Mouse (Mus musculus): ENCODE results near the gene Zfp609. TPM values are rescaled to one million over a fixed set of nuclear protein-coding genes. Genes with fewer than 3 reads are reported as not detected.
"Not testable (repeated sequence)": the region's sequence is repeated elsewhere in the genome, so short reads cannot be mapped to it uniquely, and the experiment has no call there.

Gene Zfp609
- polyA plus RNA-seq, 1 experiment from 2014 or later = 4.5 TPM

DNA sequence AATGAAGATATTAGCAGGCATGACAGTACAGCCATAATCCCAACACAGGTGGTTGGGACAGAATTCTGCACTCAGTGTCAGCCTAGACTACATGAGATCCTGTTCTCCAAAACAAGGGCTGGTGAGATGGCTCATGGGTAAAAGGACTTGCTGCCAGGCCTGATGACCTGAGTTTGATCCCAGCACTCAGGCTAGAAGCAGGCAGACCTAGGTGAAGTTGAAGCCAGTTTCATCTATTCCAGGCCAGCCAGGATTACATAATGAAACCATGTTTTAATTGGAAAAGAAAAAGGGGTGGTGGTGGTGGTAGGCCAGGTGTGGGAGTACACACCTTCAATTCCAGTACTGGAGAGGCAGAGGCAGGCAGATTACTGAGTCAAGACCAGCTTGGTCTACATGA lies 129.4 kb downstream of the Zfp609 start:
- H3K9ac ChIP-seq (ENCODE audit: low read length) = no peak overlapping the region
- ATAC-seq (ENCODE audit: low read depth) = no peak
- H3K4me1 ChIP-seq (replicated peaks; ENCODE audit: control insufficient read depth, insufficient read depth, low read length) = peaks cover 10% of the 10 kb centered on the region
- no peaks in the 10 kb centered on the region for H3K27me3 ChIP-seq (ENCODE audit: control insufficient read depth, insufficient read depth, low read depth, low read length)
- peaks cover 35% of the 10 kb centered on the region for H3K36me3 ChIP-seq (ENCODE audit: control insufficient read depth, insufficient read depth, low read length)
- no peak overlapping the region for H3K4me3 ChIP-seq (ENCODE audit: low read length)
- no peaks in the 10 kb centered on the region for H3K9me3 ChIP-seq (ENCODE audit: control insufficient read depth, low read length)
- H3K4me2 ChIP-seq (ENCODE audit: low read depth, low read length) = no peak overlapping the region
- H3K27ac ChIP-seq (ENCODE audit: low read length) = no peak overlapping the region

DNA sequence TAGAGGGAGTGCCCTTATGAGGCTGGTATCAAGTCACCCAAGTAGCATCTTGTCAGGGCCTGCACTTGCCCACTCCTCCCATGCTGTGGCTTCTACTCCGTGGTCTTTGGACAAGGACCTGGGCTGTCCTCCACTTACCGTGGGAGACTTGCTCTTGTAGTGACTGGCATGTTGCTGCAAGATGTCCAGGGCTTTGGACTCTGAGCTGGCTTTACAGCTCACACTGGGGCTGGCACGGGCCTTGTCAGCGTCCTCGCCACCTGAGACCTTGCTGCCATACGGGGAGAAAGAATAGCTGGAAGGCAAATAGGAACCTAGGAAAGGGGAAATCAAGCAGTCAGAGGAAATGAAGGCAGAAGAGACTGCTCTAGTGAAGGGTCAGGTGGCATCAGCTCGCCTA lies 130.0 kb downstream of the Zfp609 start:
- 82% methylated on average over 7 of the region's 7 CpGs for WGBS
- Histone ChIP-seq H3K9ac (ENCODE audit: low read length) (no peak overlapping the region), H3K36me3 (ENCODE audit: control insufficient read depth, insufficient read depth, low read length) (peaks cover 32% of the 10 kb centered on the region), H3K4me3 (ENCODE audit: low read length) (no peak overlapping the region), H3K27ac (ENCODE audit: low read length) (no peak overlapping the region), H3K27me3 (ENCODE audit: control insufficient read depth, insufficient read depth, low read depth, low read length) (no peaks in the 10 kb centered on the region), H3K4me1 (replicated peaks; ENCODE audit: control insufficient read depth, insufficient read depth, low read length) (peaks cover 10% of the 10 kb centered on the region), H3K9me3 (ENCODE audit: control insufficient read depth, low read length) (no peaks in the 10 kb centered on the region), H3K4me2 (ENCODE audit: low read depth, low read length) (no peak overlapping the region)
- no peak for ATAC-seq (ENCODE audit: low read depth)

DNA sequence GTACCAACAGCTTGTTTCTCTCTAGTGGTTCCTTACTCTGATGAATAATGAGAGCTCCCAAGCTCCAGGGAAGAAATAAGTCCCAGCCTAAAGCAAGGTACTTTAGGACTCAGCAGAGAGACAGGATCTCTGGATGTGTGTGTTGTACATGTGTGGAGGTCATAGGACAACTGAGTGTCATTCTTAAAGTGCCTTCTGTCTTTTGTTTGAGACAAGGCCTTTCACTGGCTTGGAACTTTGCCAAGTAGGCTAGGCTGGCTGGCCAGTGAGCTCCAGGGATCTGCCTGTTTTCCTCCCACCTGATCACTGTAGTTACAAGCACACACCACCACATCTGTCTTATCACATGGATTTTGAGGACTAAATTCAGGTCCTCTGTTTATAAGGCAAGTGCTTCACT lies 131.0 kb downstream of the Zfp609 start:
- H3K9me3 ChIP-seq (ENCODE audit: control insufficient read depth, low read length) = no peaks in the 10 kb centered on the region
- H3K27ac ChIP-seq (ENCODE audit: low read length) = peak overlapping the region; percentile 71
- no peak overlapping the region for H3K4me2 ChIP-seq (ENCODE audit: low read depth, low read length)
- H3K27me3 ChIP-seq (ENCODE audit: control insufficient read depth, insufficient read depth, low read depth, low read length) = no peaks in the 10 kb centered on the region
- H3K36me3 ChIP-seq (ENCODE audit: control insufficient read depth, insufficient read depth, low read length) = peaks cover 28% of the 10 kb centered on the region
- no peak overlapping the region for H3K4me3 ChIP-seq (ENCODE audit: low read length)
- H3K9ac ChIP-seq (ENCODE audit: low read length) = no peak overlapping the region
- H3K4me1 ChIP-seq (replicated peaks; ENCODE audit: control insufficient read depth, insufficient read depth, low read length) = peaks cover 10% of the 10 kb centered on the region
- peak; percentile 30; the same call in 1 of the 2 replicates for ATAC-seq (ENCODE audit: low read depth)

DNA sequence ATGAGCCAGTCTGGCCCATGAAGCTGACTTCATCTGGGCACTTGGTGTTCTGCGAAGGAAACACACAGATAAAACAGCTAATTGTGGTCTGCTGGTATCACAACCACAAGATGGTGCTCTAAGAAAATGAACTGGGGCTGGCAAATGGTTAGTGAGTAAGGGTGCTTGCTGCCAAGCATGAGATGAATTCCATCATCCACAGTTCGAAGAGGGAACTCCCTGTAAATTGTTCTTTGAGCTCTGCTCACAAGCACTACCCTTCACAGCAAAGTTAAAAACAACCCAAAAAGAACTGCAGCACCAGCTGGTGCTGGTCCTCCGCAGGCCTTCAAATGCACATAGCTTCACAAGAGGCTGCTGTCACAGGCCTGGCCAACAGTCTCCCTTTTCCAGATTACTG lies 131.7 kb downstream of the Zfp609 start:
- Histone ChIP-seq H3K4me2 (ENCODE audit: low read depth, low read length) (no peak overlapping the region), H3K27ac (ENCODE audit: low read length) (peak overlapping the region; percentile 71), H3K4me1 (replicated peaks; ENCODE audit: control insufficient read depth, insufficient read depth, low read length) (peaks cover 10% of the 10 kb centered on the region), H3K9ac (ENCODE audit: low read length) (no peak overlapping the region), H3K27me3 (ENCODE audit: control insufficient read depth, insufficient read depth, low read depth, low read length) (no peaks in the 10 kb centered on the region), H3K4me3 (ENCODE audit: low read length) (no peak overlapping the region), H3K36me3 (ENCODE audit: control insufficient read depth, insufficient read depth, low read length) (peaks cover 28% of the 10 kb centered on the region), H3K9me3 (ENCODE audit: control insufficient read depth, low read length) (no peaks in the 10 kb centered on the region)
- ATAC-seq (ENCODE audit: low read depth) = peak; percentile 87
- 54% methylated on average over 3 of the region's 3 CpGs for WGBS

DNA sequence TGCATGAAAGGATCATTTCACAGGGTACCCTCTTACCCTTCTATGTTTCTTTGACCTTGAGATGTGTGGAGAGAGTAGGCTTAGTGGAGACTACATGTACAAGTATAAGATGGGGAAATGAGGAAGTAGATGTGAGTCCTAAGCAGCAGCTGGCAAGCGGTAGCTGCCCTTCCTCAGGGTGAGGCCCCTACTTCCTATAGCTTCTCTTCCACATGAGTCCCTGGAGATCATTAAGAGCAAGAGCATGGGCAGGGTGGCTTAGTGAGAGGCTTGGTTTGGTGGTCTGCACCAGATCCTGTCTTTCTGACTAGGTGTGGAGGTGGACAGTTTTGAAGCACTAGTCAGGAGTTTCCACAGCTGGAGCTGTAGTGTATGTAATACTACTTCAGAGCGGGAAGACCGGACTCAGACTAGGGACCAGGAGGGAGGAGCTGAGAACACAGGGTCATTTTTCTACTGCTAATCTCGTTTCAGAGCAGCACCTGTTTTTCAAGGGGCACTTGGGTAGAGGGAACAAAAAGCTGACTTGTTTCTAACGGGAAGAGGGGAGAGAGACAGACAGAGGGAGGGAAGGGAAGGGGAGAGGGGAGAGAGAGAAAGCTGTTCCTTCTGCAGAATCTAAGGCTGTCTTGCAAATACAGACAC lies 134.3 kb downstream of the Zfp609 start:
- 31% methylated on average over 5 of the region's 5 CpGs for WGBS
- H3K4me3 ChIP-seq (ENCODE audit: low read length) = no peak overlapping the region
- H3K9me3 ChIP-seq (ENCODE audit: control insufficient read depth, low read length) = no peaks in the 10 kb centered on the region
- H3K9ac ChIP-seq (ENCODE audit: low read length) = no peak overlapping the region
- no peaks in the 10 kb centered on the region for H3K27me3 ChIP-seq (ENCODE audit: control insufficient read depth, insufficient read depth, low read depth, low read length)
- H3K4me2 ChIP-seq (ENCODE audit: low read depth, low read length) = no peak overlapping the region
- peaks cover 30% of the 10 kb centered on the region for H3K36me3 ChIP-seq (ENCODE audit: control insufficient read depth, insufficient read depth, low read length)
- H3K27ac ChIP-seq (ENCODE audit: low read length) = peak overlapping the region; percentile 62
- peaks cover 10% of the 10 kb centered on the region for H3K4me1 ChIP-seq (replicated peaks; ENCODE audit: control insufficient read depth, insufficient read depth, low read length)
- ATAC-seq (ENCODE audit: low read depth) = no peak

DNA sequence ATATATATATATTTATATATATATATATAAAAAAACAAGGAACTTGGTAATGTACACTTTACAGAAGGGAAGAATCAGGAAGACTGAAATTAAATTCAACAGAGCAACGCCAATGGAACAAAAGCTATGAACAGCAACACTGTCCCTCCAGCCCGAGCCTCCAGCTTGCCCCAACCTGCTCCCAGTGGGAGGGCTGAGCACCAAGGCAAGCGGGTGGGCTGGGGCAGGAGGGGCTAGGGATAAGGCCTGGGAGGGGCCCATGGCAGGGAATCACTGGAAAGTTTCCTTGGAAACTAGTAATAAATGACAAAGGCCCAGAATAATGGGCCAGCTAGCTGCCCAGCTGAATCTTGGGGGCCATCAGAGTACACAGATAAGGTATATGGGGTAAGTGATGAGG lies 134.9 kb downstream of the Zfp609 start:
- Histone ChIP-seq H3K27ac (ENCODE audit: low read length) (no peak overlapping the region), H3K9ac (ENCODE audit: low read length) (no peak overlapping the region), H3K4me2 (ENCODE audit: low read depth, low read length) (no peak overlapping the region), H3K36me3 (ENCODE audit: control insufficient read depth, insufficient read depth, low read length) (peaks cover 33% of the 10 kb centered on the region), H3K27me3 (ENCODE audit: control insufficient read depth, insufficient read depth, low read depth, low read length) (no peaks in the 10 kb centered on the region), H3K4me3 (ENCODE audit: low read length) (no peak overlapping the region), H3K9me3 (ENCODE audit: control insufficient read depth, low read length) (no peaks in the 10 kb centered on the region), H3K4me1 (replicated peaks; ENCODE audit: control insufficient read depth, insufficient read depth, low read length) (peaks cover 10% of the 10 kb centered on the region)
- ATAC-seq (ENCODE audit: low read depth) = no peak
- WGBS = 44% methylated on average over 3 of the region's 3 CpGs

DNA sequence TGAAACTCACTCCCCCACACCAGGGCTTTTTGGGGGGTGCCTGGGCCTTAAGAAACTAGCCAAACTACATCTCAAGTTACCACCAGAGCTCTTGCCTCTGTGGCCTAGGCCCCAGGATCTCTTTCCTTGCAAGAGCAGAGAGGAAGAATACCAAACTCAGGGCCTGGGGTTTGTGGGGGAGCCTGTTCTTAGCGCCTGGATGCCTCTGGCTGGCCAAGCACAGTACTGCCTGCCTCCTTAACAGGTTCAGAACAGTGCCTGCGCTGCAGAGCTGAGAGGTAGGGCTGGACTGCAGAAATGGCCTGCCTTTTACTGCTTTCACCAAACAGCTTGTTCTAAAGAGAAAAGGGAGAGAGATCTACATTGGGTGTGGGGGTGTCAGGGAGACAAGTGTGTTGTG lies 137.5 kb downstream of the Zfp609 start:
- H3K27ac ChIP-seq (ENCODE audit: low read length); H3K9ac ChIP-seq (ENCODE audit: low read length); H3K4me2 ChIP-seq (ENCODE audit: low read depth, low read length); ATAC-seq (ENCODE audit: low read depth); H3K4me3 ChIP-seq (ENCODE audit: low read length); H3K9me3 ChIP-seq (ENCODE audit: control insufficient read depth, low read length); H3K27me3 ChIP-seq (ENCODE audit: control insufficient read depth, insufficient read depth, low read depth, low read length); H3K4me1 ChIP-seq (replicated peaks; ENCODE audit: control insufficient read depth, insufficient read depth, low read length): not testable (repeated sequence)
- H3K36me3 ChIP-seq (ENCODE audit: control insufficient read depth, insufficient read depth, low read length) = peaks cover 36% of the 10 kb centered on the region
- WGBS = 78% methylated on average over 2 of the region's 2 CpGs

DNA sequence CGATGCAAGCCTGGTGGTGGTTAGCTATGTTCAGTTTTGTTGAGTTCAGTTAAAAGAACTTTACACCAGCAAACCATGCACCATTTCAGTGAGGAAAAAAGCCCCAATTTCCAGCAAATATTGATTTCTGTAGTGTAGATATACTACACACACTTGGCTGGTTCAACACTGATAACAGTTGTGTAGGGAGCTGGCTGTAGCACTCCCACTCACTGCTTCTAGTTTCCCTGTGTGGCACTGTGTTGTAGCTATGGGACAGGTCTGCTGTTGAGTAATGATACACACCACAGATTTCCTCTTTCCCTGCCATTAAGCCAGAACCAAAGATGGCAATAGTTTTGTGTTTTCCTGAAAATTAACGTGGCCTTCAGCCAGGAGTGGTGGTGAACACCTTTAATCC lies 142.7 kb downstream of the Zfp609 start:
- H3K27ac ChIP-seq (ENCODE audit: low read length) = no peak overlapping the region
- no peaks in the 10 kb centered on the region for H3K27me3 ChIP-seq (ENCODE audit: control insufficient read depth, insufficient read depth, low read depth, low read length)
- H3K9me3 ChIP-seq (ENCODE audit: control insufficient read depth, low read length) = no peaks in the 10 kb centered on the region
- 84% methylated on average over 2 of the region's 2 CpGs for whole genome bisulfite sequencing
- H3K4me2 ChIP-seq (ENCODE audit: low read depth, low read length) = no peak overlapping the region
- no peak for ATAC-seq (ENCODE audit: low read depth)
- H3K4me1 ChIP-seq (replicated peaks; ENCODE audit: control insufficient read depth, insufficient read depth, low read length) = peaks cover 29% of the 10 kb centered on the region
- no peak overlapping the region for H3K4me3 ChIP-seq (ENCODE audit: low read length)
- H3K9ac ChIP-seq (ENCODE audit: low read length) = no peak overlapping the region
- H3K36me3 ChIP-seq (ENCODE audit: control insufficient read depth, insufficient read depth, low read length) = peaks cover 19% of the 10 kb centered on the region

DNA sequence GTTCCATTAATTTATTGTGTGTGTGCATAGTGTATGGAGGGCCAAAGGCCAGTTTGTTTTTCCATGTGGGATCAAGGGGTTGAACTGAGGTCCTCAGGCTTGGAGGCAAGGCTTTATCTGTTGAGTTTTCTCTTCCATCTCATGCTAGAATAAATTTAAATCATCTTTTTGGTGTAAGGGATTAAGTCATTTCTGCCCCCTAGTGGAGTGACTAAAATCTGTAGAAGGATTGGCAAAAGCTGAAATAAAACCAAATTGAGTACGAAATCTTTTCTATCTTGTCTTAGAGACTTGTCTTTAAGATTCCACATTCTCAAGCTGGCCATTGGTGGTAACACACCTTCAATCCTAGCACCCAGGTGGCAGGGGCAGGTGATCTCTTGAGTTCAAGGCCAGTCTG lies 144.4 kb downstream of the Zfp609 start:
- WGBS = 64% methylated on average over 1 of the region's 1 CpGs
- ATAC-seq (ENCODE audit: low read depth) = no peak
- no peak overlapping the region for H3K27ac ChIP-seq (ENCODE audit: low read length)
- H3K9me3 ChIP-seq (ENCODE audit: control insufficient read depth, low read length) = no peaks in the 10 kb centered on the region
- no peak overlapping the region for H3K4me2 ChIP-seq (ENCODE audit: low read depth, low read length)
- no peak overlapping the region for H3K4me3 ChIP-seq (ENCODE audit: low read length)
- H3K27me3 ChIP-seq (ENCODE audit: control insufficient read depth, insufficient read depth, low read depth, low read length) = no peaks in the 10 kb centered on the region
- peaks cover 15% of the 10 kb centered on the region for H3K36me3 ChIP-seq (ENCODE audit: control insufficient read depth, insufficient read depth, low read length)
- H3K4me1 ChIP-seq (replicated peaks; ENCODE audit: control insufficient read depth, insufficient read depth, low read length) = peaks cover 45% of the 10 kb centered on the region
- no peak overlapping the region for H3K9ac ChIP-seq (ENCODE audit: low read length)

DNA sequence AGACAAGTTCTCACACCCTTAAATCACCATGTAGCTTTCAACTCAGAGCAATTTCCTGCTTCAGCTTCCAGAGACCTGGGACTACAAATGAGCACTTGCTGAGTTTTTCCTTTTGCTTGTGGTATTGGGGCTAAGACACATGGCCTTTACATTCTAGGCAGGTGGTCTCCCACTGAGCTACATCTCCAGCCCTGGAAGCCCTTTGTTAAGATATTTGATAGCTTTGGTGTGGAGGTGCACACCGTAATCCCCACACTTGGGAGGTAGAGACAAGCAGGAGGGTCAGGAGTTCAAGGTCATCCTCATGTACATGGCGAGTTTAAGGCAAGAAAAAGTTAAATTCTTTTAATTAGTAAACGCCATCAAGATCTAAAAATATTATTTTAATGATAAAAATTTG lies 145.2 kb downstream of the Zfp609 start:
- no peak for ATAC-seq (ENCODE audit: low read depth)

More for the DNA sequence above, 145.2 kb downstream of the Zfp609 start:
- Histone ChIP-seq H3K4me3 (ENCODE audit: low read length) (no peak overlapping the region), H3K36me3 (ENCODE audit: control insufficient read depth, insufficient read depth, low read length) (peaks cover 10% of the 10 kb centered on the region), H3K9me3 (ENCODE audit: control insufficient read depth, low read length) (no peaks in the 10 kb centered on the region), H3K4me1 (replicated peaks; ENCODE audit: control insufficient read depth, insufficient read depth, low read length) (peaks cover 51% of the 10 kb centered on the region), H3K27me3 (ENCODE audit: control insufficient read depth, insufficient read depth, low read depth, low read length) (no peaks in the 10 kb centered on the region), H3K4me2 (ENCODE audit: low read depth, low read length) (no peak overlapping the region), H3K9ac (ENCODE audit: low read length) (no peak overlapping the region), H3K27ac (ENCODE audit: low read length) (no peak overlapping the region)
- 79% methylated on average over 3 of the region's 3 CpGs for WGBS

All from lung, embryonic 16.5 days (tissue).